Comparison of ENCODE assay signal across 8 mouse cellular contexts in genomic region chr3:142168251-142168862, GRCm38 (mm10). TPM values are rescaled to one million over a fixed set of nuclear protein-coding genes. Genes with fewer than 3 reads are reported as not detected.
A peak's percentile ranks its signal among the peaks of the same experiment; 100 is the strongest.
DNase-seq lines count a peak whose midpoint lies in the region; ATAC-seq and TF ChIP-seq lines count a peak whose summit lies in the region.

No protein-coding gene starts in this region.

- no peak for TF ChIP-seq CTCF in forebrain, postnatal 0 days (IDR thresholded peaks at IDR 0.05; ENCODE audit: low read depth)
- TF ChIP-seq CTCF in liver, postnatal 0 days (IDR thresholded peaks at IDR 0.05; ENCODE audit: low read depth) = no peak

- TF ChIP-seq EP300 in liver, postnatal 0 days (IDR thresholded peaks at IDR 0.05; ENCODE audit: low read depth) = no peak

- no peaks in the 10 kb centered on the region for H3K9me3 ChIP-seq in heart, embryonic 13.5 days
- no peaks in the 10 kb centered on the region for H3K9me3 ChIP-seq in forebrain, postnatal 0 days (ENCODE audit: low read length)
- no peaks in the 10 kb centered on the region for H3K9me3 ChIP-seq in liver, postnatal 0 days (ENCODE audit: low read length)

- peak overlapping the region; percentile 97 for H3K4me2 ChIP-seq in heart, embryonic 13.5 days
- peak overlapping the region; percentile 98 for H3K4me2 ChIP-seq in forebrain, postnatal 0 days (ENCODE audit: low read depth)
- peak overlapping the region; percentile 71 for H3K4me2 ChIP-seq in liver, postnatal 0 days (ENCODE audit: low read depth, low read length)

- 15% methylated on average over 9 of the region's 9 CpGs for WGBS in heart, embryonic 13.5 days
- 8% methylated on average over 9 of the region's 9 CpGs for WGBS in forebrain, postnatal 0 days
- 17% methylated on average over 9 of the region's 9 CpGs for WGBS in liver, postnatal 0 days (ENCODE audit: insufficient replicate concordance)

- peak overlapping the region; percentile 80 for H3K9ac ChIP-seq in heart, embryonic 13.5 days
- peak overlapping the region; percentile 55 for H3K9ac ChIP-seq in forebrain, postnatal 0 days
- H3K9ac ChIP-seq in liver, postnatal 0 days (replicated peaks) = no peak overlapping the region

- peaks cover 5% of the 10 kb centered on the region; the same call in 1 of the 2 replicates for H3K4me1 ChIP-seq in heart, embryonic 13.5 days
- H3K4me1 ChIP-seq in forebrain, postnatal 0 days (ENCODE audit: insufficient read depth) = peaks cover 5% of the 10 kb centered on the region; the same call in 1 of the 2 replicates
- peaks cover 8% of the 10 kb centered on the region; the same call in 1 of the 2 replicates for H3K4me1 ChIP-seq in liver, postnatal 0 days (ENCODE audit: insufficient read depth)

- DNase-seq in heart, postnatal 4 days = no peak
- DNase-seq in ES-CJ7 (ENCODE audit: low read depth, low spot score) = peak; percentile 30
- DNase-seq in forebrain, postnatal 0 days = peak; percentile 19
- no peak for DNase-seq in liver, postnatal 0 days
- DNase-seq in layer of hippocampus, adult 9-10 months (ENCODE audit: low spot score) = no peak
- DNase-seq in urinary bladder, postnatal 36 days (ENCODE audit: low spot score in 2 of 2) = no peak
- DNase-seq in left cerebral cortex, postnatal 25 days (ENCODE audit: low spot score in 2 of 2) = no peak

- peak overlapping the region; percentile 70 for H3K4me3 ChIP-seq in heart, embryonic 13.5 days
- H3K4me3 ChIP-seq in forebrain, postnatal 0 days (ENCODE audit: low read depth, low read length) = peak overlapping the region; percentile 61
- peak overlapping the region; percentile 42 for H3K4me3 ChIP-seq in liver, postnatal 0 days (ENCODE audit: low read depth, low read length)

- H3K36me3 ChIP-seq in heart, embryonic 13.5 days = no peaks in the 10 kb centered on the region
- no peaks in the 10 kb centered on the region for H3K36me3 ChIP-seq in forebrain, postnatal 0 days (ENCODE audit: insufficient read depth)
- no peaks in the 10 kb centered on the region for H3K36me3 ChIP-seq in liver, postnatal 0 days (replicated peaks; ENCODE audit: insufficient read depth, low read length)

- no peak overlapping the region for H3K27ac ChIP-seq in heart, embryonic 13.5 days (replicated peaks)
- H3K27ac ChIP-seq in forebrain, postnatal 0 days (ENCODE audit: low read depth, low read length) = no peak overlapping the region
- no peak overlapping the region for H3K27ac ChIP-seq in liver, postnatal 0 days (ENCODE audit: low read depth)

- ATAC-seq in heart, embryonic 13.5 days (ENCODE audit: extremely low read depth, insufficient number of reproducible peaks, low FRiP score, low TSS enrichment) = no peak
- no peak; the same call in 1 of the 2 replicates for ATAC-seq in forebrain, postnatal 0 days
- ATAC-seq in liver, postnatal 0 days = no peak

- intact Hi-C loops in left cerebral cortex, postnatal 25 days (cut with DNase I) = loop anchor here (5.0 kb wide), 1 partner anchor 276 kb away; no protein-coding TSS in a partner anchor

- H3K27me3 ChIP-seq in heart, embryonic 13.5 days (replicated peaks) = peaks cover 77% of the 10 kb centered on the region
- H3K27me3 ChIP-seq in forebrain, postnatal 0 days (ENCODE audit: insufficient read depth, low read length) = peaks cover 5% of the 10 kb centered on the region; the same call in 1 of the 2 replicates
- H3K27me3 ChIP-seq in liver, postnatal 0 days (ENCODE audit: insufficient read depth, low read length) = peaks cover 18% of the 10 kb centered on the region

RNA-seq across cellular contexts. Expression of gene Bmpr1b, which starts 0.9 kb away (rescaled TPM):
- 1.1 and 1.3 TPM in 2 replicates for polyA plus RNA-seq in heart, embryonic 13.5 days (2015; fragmentation: Nextera tagmentation; extraction: Ambion mirVana)
- total RNA-seq in heart, postnatal 4 days (2021) = under 1 TPM; 0.24 to 0.70 TPM
- total RNA-seq in forebrain, postnatal 0 days (2014; rRNA removed) = 7.4 and 9.3 TPM in 2 replicates
- polyA plus RNA-seq in forebrain, postnatal 0 days (2015; fragmentation: Nextera tagmentation; extraction: Ambion mirVana) = 2.4 and 3.0 TPM in 2 replicates
- polyA plus RNA-seq in liver, postnatal 0 days (2015; fragmentation: Nextera tagmentation; extraction: Ambion mirVana) = 0.09 TPM in 1 of 2 replicates, not detected in the other
- total RNA-seq in left cerebral cortex, postnatal 25 days (2021) = 10 to 100 TPM; 15.1 to 17.9 TPM

Comparison
In these comparisons a context has a peak if more than half of its experiments do, and no peak if none do; other contexts are left out.
1. DNase-seq: peak in ES-CJ7 (single experiment) and forebrain, postnatal 0 days (single experiment); none in heart, postnatal 4 days (single experiment), liver, postnatal 0 days (single experiment), layer of hippocampus, adult 9-10 months (single experiment), urinary bladder, postnatal 36 days (0 of 2) and left cerebral cortex, postnatal 25 days (0 of 2).
2. Peak in every context shown above with its lines, with median percentiles within 50 percentile points of each other: H3K4me2 ChIP-seq and H3K4me3 ChIP-seq.